Mouse (Mus musculus) naive thymus-derived CD4-positive, alpha-beta T cell, adult 2 months (primary cell): ENCODE measurements around the gene Tmeff1.

Experiments
- DNase-seq: peaks from one replicate; pipeline ENCODE4 v3.0.0-alpha.2; 2011; ENCODE audit warnings: low read depth

The Tmeff1 gene

DNA sequence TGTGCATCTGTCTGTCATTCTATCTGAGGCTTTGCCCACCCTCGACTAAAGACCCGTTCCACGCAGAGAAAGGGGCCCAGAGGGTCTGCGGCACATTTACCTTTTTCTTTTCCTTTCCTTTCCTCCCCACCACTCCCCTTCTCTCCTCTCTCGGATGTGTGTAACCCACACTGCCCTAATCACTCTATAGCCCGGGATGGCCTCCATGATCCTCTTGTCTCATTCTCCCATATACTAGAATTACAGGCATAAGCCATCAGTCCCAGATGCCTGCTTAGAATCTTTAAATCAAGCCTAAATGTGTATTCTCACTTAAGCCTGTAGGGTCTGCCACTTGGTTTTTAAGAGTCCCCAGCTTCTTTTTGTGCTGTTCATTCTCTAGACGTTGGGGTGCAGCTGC lies 8.6 kb upstream of the Tmeff1 start:
- DNase-seq: no peak

DNA sequence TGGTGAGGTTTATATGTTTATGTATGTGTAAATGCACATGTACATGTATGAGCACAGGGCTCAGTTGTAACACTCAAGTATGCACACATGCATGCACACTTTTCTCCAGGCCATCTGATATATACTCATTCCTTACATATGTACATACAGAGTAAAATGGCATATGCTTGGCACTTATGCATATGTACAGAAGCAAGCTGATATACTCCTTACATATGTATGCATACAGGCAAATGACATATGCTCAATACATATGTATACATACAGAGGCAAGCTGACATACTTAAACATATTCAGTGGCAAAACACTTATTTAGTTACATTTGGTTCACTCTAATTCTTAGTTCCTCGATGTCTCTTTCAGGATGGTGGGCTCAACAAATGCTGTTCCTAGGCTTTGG lies 7.1 kb upstream of the Tmeff1 start:
- no peak for DNase-seq

DNA sequence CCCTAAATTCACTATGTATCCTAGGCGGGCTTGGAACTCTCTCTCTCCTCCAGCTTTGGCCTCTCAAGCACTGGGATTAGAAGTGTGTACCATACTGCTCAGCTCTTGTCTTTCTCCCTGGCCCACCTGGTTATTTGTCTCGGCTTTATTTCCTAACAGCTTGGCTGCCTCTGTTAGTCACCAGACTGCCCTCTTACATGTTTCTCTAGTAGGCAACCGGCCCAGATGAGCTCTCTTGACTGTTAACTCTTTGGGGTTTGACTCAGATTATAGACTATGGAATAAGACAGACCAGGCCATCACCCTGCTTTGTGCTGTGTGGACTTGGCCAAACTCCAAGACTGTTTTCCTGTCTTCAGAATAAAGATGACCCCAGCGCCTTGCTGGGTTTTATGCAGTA lies 6.6 kb upstream of the Tmeff1 start:
- DNase-seq: no peak

DNA sequence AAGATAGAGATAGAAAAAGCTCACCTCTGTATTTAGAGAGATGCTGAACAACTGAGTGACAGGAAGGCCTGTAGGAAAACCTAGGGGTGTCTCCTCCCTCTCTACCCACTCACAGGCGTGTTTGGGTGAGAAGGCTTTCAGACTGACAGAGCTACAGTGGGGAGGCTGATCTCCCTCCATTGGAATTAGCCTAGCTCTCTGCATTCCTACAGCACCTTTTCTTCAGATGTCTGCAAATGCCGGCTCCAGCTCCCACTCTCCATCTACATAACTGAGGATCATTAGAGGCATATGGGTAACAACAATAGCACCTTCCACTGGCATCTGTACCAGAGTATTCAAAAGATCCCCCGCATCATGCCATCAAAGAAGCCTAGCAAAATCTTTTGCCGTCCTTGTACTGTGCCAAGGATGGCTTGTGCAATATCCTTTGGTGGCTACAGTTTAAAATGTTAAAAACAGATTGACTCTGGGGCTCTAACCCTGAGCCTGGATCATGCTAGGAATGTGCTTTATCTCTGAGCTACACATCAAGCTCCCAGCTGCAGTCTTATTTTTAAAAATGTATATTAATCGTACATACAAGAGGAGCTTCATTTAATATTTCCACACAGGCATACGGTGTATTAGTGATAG lies 5.4 kb upstream of the Tmeff1 start:
- no peak for DNase-seq

DNA sequence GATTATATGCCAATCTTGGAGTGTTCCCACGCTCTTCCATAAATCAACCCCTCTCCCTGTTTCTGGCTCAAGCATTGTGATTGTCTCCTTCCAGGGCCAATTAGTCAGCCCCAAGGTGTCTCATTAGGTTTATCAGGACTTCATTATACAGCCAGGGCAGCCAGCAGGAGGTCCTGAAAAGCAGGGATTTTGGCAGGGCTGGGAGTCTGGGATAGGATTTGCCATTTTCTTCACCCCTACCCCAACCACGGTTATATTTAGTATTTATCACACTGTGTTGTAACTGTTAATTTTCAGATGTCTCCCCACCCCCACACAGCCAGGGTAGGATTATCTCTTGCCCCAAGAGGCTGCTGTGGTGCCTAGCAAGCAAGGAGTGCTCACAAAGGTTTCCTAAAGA lies 3.8 kb upstream of the Tmeff1 start:
- DNase-seq: no peak

GRCm38 (mm10) chr4:48581993-48582392 lies 3.0 kb upstream of the Tmeff1 start:
- no peak for DNase-seq

- no peak for DNase-seq
These were observed 2.0 kb upstream of the Tmeff1 start for GRCm38 (mm10) chr4:48582941-48583340.

DNA sequence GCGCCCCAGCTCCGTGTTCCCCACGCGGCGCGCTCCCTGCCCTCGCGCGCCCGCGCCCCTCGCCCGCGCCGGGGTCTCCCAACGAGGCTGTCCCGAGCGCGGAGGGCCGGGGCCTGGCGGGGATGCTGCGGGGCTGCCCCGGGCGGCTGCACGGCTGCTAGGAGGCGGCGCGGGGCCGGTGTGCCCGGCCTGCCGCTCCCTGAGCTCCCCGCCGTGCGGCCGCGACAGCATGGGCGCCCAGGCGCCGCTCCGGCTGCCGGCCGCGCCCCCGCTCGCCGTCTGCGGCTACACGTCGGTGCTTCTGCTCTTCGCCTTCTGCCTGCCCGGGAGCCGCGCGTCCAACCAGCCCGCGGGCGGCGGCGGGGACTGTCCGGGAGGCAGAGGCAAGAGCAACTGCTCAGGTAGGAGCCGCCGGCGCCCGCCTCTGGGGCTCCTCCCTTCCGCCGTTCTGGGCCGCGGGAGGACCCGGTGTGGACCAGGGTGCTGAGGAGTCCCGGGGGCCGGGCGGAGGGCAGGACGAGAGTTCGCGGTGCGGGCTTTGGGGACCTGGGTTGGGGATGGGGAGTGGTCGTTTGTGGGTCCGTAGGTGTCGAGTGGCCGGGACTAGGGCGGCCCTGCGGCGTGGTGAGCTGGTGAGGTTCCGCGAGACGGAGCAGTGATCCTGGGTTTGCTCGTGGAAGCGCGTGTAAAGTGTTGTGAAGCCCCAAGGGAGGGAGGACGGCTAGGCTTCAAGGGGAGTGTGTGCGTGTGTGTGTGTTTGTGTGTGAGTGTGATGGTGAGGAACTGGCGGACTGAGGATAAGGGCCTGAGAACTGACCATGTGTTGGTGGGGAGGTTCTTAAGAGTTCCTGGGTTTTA lies 496 bp downstream of the Tmeff1 start:
- DNase-seq: no peak

- no peak for DNase-seq
These were observed 1.3 kb downstream of the Tmeff1 start for GRCm38 (mm10) chr4:48586099-48586821.

DNA sequence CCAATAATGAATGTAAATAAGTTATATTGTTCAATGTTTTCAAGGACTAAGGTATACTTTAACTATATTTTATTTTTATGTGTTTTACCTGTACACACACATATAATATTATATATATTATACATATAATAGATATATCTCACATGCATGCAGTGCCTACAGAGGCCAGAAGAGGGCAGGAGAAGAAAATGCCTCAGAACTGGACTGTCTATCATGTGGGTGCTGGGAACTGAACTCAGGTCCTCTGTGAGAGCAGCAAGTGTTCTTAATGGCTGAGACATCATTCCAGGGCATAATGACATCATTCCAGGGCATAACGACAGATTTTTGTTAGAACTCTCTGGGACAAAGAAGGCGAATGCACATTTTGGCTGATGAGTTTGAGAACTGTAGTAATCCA lies 2.6 kb downstream of the Tmeff1 start:
- no peak for DNase-seq

DNA sequence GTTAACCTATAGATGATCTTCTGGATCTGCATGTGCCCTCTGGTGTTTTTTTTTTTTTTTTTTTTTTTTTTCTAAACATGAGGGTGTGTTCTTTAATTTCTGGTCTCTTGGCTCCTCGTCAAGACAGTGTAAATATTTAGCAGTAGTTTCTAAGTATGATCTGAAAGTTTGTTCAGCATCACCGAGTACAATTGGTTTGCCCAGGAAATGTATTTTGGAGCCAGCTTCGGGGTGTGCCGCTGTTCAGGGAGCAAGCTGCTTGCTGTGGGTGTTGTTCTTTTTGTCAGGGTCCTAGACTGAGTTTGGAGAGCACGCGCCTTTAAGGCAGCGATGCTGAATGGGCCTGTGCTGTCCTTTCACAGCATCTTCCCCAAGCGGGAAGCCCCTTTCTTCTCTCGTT lies 3.6 kb downstream of the Tmeff1 start:
- no peak for DNase-seq

DNA sequence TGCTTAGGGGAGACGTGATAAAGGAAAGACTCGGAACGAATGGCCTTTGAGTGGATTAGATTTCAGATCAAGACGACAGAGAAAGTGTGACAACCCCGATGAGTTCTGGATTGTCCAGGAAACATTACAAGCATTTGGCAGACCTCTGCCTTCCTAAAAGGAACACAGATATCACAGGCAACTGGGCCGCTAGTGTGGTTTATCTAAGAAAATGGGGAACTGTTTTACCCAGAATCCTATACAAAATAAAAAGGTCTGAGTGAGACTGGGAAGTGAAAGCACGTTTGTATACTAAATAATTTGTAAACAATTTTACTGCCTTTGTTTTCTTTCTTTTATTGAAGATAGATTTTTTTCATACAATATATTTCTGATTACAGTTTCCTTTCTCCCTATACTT lies 5.9 kb downstream of the Tmeff1 start:
- DNase-seq: no peak

GRCm38 (mm10) chr4:48591390-48591789 lies 6.4 kb downstream of the Tmeff1 start:
- DNase-seq: no peak

DNA sequence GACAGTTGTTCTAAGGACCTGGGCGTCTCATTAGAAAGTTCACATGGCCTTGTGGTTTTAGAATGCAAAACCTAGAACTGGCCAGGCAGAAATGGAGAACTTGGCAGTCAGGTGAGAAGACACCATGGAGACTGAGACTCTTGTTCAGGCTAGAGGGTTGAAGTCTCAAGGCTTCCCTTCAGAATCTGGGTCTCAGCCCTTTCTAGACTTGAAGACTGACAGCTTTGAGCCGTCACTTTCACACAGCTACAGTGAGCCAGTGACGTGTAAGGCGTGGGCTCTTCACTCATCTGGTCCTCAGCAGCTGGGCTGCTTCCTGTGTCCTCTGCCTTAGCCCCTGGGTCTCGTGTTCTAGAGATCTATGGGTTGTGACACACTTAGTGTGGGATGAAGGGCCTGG lies 7.4 kb downstream of the Tmeff1 start:
- no peak for DNase-seq

DNA sequence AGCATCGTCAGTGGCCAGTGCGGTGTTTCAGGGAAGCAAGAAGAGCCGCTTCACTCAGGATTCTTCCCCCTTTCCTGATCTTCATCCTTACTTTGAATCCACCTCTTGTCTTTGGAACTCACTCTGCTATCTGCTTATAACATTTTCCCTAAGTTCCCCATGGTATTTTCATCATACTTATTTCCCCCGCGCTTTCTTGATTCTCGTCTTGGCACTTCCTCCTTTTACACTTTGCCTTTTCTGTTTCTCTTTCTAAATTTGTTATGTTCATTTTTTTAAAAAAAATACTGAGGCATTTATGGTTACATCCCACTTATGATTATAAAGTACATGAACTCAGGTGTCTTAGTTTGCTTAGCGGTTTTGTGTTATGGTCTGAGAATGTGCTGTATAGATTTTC lies 7.9 kb downstream of the Tmeff1 start:
- DNase-seq: no peak

DNA sequence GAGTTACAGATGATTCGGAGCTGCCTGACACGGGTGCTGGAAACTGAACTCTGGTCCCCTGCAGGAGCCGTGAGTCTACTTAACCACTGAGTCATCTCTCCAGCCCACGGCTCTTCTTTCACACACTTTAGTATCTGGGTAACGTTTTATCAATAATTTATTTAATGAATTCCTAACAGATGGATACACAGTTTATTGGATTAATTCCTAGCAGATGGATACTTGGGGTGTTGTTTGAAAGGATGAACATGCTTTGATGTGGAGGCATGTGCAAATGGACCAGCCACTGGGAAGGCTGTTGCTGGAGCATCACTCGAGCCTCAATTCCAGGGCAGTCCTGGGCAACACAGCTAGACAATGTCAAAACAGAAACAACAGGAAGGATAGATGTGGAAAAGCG lies 11.1 kb downstream of the Tmeff1 start:
- DNase-seq: no peak

DNA sequence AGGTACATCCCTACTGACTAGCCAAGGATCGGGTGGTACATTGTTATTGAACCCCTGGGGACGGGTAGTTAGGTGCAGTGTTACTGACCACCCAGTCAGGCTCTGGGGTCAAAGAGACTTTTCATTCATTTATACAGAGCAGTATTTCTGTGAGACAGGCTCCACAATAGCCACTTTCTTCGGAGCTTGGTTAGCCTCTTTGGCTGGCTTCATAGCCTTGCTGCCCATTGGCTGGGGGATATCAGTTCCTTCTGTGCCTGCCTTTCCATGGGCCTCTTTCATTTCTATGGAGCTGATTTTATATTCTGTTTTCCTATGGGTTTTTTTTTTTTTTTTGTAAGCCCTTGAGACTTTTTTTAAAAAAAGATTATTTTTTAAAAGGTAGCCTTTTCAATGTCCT lies 20.7 kb downstream of the Tmeff1 start:
- no peak for DNase-seq

- DNase-seq: no peak
These were observed 24.5 kb downstream of the Tmeff1 start for GRCm38 (mm10) chr4:48609485-48609884.

GRCm38 (mm10) chr4:48610251-48610650 lies 25.3 kb downstream of the Tmeff1 start:
- DNase-seq: no peak

- no peak for DNase-seq
These were observed 30.5 kb downstream of the Tmeff1 start for GRCm38 (mm10) chr4:48615483-48615882.

DNA sequence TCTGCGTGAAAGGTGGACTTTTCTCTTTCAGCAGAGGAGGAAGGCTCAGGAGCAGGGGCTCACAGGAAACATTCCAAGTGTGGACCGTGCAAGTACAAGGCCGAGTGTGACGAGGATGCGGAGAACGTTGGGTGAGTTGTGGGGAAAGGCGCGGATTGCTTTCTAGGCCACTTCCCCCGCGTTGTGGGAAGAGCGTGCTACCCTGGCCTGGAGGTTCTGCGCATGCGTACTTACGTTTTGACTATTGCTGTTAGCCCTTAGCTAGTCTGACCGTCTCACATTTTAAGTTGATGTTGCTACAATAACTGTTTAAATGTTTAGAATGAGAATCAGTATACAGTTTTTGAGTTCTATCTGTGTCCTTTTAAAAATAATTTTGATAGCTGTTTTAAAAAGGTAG lies 32.2 kb downstream of the Tmeff1 start:
- no peak for DNase-seq

- DNase-seq: no peak
These were observed 35.1 kb downstream of the Tmeff1 start for GRCm38 (mm10) chr4:48620121-48620520.

- no peak for DNase-seq
These were observed 37.3 kb downstream of the Tmeff1 start for GRCm38 (mm10) chr4:48622246-48622645.
